Mouse (Mus musculus) ES-E14 (cell line): ENCODE measurements around the gene Ifit1bl1. TPM values are rescaled to one million over a fixed set of nuclear protein-coding genes. Genes with fewer than 3 reads are reported as not detected.

Experiments
- DNase-seq: peaks from one replicate; pipeline ENCODE4 v3.0.0-alpha.2; 2013; ENCODE audit warnings: low read depth, low spot score
- H3K27ac ChIP-seq: 2 replicates; pipeline ENCODE4 v1.5.1; 2012; ENCODE audit warnings: low read depth, mild to moderate bottlenecking, low read length, moderate library complexity, mixed read lengths; ENCODE audit not compliant: poor library complexity, insufficient read depth, severe bottlenecking
- H3K36me3 ChIP-seq: 2 replicates; pipeline ENCODE4 v1.6.1; 2012; ENCODE audit warnings: mild to moderate bottlenecking, low read length, moderate library complexity, mixed read lengths; ENCODE audit not compliant: control insufficient read depth, poor library complexity, insufficient read depth, severe bottlenecking
- H3K4me1 ChIP-seq, 2 experiments: fragments of 150-350 bp in 1 of 2; sonication (generic) in 1 of 2; 2 replicates each; pipeline ENCODE4 v1.6.1; 2012; ENCODE audit warnings: low read length in 2 of 2, mild to moderate bottlenecking in 1 of 2, mixed read lengths in 1 of 2; ENCODE audit not compliant: control insufficient read depth in 2 of 2, insufficient read depth in 2 of 2, poor library complexity in 1 of 2
- H3K4me3 ChIP-seq, 2 experiments: fragments of 150-350 bp in 1 of 2; sonication (generic) in 1 of 2; 2 replicates each; pipeline ENCODE4 v1.5.1; 2012; ENCODE audit warnings: low read length in 2 of 2, low read depth in 1 of 2, mild to moderate bottlenecking in 1 of 2, mixed read lengths in 1 of 2; ENCODE audit not compliant: insufficient read depth in 1 of 2, poor library complexity in 1 of 2, severe bottlenecking in 1 of 2
- H3K9ac ChIP-seq: 2 replicates; pipeline ENCODE4 v1.6.1; 2012; ENCODE audit warnings: low read depth, mild to moderate bottlenecking, low read length, mixed read lengths; ENCODE audit not compliant: poor library complexity, insufficient read depth, severe bottlenecking
- H3K9me3 ChIP-seq: fragments of 150-350 bp; sonication (generic); 2 replicates; pipeline ENCODE4 v1.6.1; 2012; ENCODE audit warnings: low read depth, mild to moderate bottlenecking, low read length; ENCODE audit not compliant: control insufficient read depth, insufficient read depth
- CHD2 ChIP-seq: IDR thresholded peaks from 2 replicates; pipeline ENCODE4 v1.6.1; 2014; ENCODE audit warnings: mild to moderate bottlenecking, low read depth, low read length, inconsistent platforms
- HCFC1 ChIP-seq: IDR thresholded peaks from 2 replicates; pipeline ENCODE4 v1.6.1; 2012; ENCODE audit warnings: low read length, inconsistent platforms, borderline replicate concordance; ENCODE audit not compliant: insufficient read depth
- MAFK ChIP-seq: IDR thresholded peaks from 2 replicates; pipeline ENCODE4 v1.6.1; 2014; ENCODE audit warnings: mild to moderate bottlenecking, low read depth, low read length, inconsistent platforms; ENCODE audit not compliant: insufficient read depth
- ZC3H11A ChIP-seq: IDR thresholded peaks from 2 replicates; pipeline ENCODE4 v1.6.1; 2012; ENCODE audit warnings: low read depth, mild to moderate bottlenecking, inconsistent platforms, low read length, borderline replicate concordance
- ZNF384 ChIP-seq: IDR thresholded peaks from 2 replicates; pipeline ENCODE4 v1.6.1; 2012; ENCODE audit warnings: low read depth, low read length, inconsistent platforms
- in situ Hi-C, 2 experiments: fragments of 600-800 bp; cut with MboI; formaldehyde crosslinking; loops; one replicate each; pipeline ENCODE4 v1.15.1; 2025; ENCODE audit warnings: low sequenced_read_pairs in 2 of 2, inconsistent platforms in 1 of 2; ENCODE audit not compliant: unreplicated experiment in 2 of 2
- total RNA-seq: library from RNA; depleted of rRNA; stranded (reverse); fragments of 300-350 nt; gene quantifications from 2 replicates; pipeline ENCODE4 v1.2.3, GENCODE M21; 2012

Gene Ifit1bl1
- total RNA-seq, 1 experiment = not detected

DNA sequence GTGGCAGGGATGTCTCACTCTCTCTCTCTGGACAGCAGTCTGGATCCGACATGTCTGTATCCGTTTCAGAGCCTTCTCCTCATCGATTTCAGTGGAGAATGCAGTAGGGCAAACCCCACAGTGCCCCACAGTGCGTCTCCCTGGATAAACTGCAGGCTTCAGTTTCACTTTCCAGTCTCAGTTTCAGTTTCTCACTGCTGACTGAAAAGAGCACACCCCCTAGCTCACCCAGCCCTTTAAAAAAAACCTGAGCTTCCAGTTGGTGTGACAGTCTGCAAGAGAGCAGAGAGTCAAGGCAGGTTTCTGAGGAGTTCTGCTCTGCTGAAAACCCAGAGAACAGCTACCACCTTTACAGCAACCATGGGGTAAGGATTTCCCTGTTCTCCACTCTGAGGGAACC lies 38.9 kb upstream of the Ifit1bl1 start, which contains the start of the genes Ifit1bl2 and Ifit1:
Gene Ifit1bl2, minus strand, starts transcription at position 121 of the 400 bp plus-strand sequence.
Gene Ifit1, plus strand, starts transcription at position 249 of the 400 bp plus-strand sequence.
- TF ChIP-seq HCFC1 = no peak
- TF ChIP-seq MAFK = no peak
- TF ChIP-seq CHD2 = no peak
- no peak for TF ChIP-seq ZC3H11A
- no peak for TF ChIP-seq ZNF384
- Histone ChIP-seq H3K4me3 (no peak within 1 kb of the TSS), H3K9ac (no peak within 1 kb of the TSS), H3K27ac (no peak within 1 kb of the TSS), H3K9me3 (no peaks in the 10 kb centered on the region), H3K36me3 (no peaks in the 10 kb centered on the region), H3K4me1 (no peaks in the 10 kb centered on the region)
- in situ Hi-C loops = no loop called here
- DNase-seq = no peak

DNA sequence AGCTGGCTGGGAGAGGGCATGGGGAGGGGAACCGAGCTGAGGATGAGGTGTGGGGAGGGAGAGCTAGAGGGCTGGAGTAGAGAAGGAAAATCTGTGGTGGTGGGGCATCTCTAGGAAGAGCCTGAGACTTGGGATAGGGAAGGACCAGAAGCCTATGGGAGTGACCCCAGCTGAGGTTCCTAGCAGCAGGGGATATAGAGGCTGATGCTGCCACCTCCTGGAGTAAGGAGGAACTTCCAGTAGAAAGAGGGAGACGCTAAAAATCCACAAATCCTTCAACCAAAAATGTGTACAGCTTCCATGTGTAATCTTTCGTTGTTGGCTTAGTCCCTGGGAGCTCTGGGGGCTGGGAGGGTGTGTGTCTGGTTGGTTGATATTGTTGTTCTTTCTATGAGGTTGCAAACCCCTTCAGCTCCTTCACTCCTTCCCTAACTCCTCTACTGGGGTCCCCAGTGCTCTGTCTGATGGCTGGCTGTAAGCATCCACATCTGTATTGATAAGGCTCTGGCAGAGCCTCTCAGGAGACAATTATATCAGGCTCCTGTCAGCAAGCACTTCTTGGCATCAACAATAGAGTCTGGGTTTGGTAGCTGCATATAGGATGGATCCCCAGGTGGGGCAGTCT lies 35.3 kb upstream of the Ifit1bl1 start:
- H3K9ac ChIP-seq = no peak overlapping the region
- in situ Hi-C loops = no loop called here
- H3K4me1 ChIP-seq = no peaks in the 10 kb centered on the region
- H3K36me3 ChIP-seq = no peaks in the 10 kb centered on the region
- TF ChIP-seq ZC3H11A = peak; percentile 71; the same call in 1 of the 2 replicates
- no peak for TF ChIP-seq ZNF384
- no peaks in the 10 kb centered on the region for H3K9me3 ChIP-seq
- DNase-seq = peak; percentile 45
- H3K4me3 ChIP-seq = no peak overlapping the region
- no peak overlapping the region for H3K27ac ChIP-seq

DNA sequence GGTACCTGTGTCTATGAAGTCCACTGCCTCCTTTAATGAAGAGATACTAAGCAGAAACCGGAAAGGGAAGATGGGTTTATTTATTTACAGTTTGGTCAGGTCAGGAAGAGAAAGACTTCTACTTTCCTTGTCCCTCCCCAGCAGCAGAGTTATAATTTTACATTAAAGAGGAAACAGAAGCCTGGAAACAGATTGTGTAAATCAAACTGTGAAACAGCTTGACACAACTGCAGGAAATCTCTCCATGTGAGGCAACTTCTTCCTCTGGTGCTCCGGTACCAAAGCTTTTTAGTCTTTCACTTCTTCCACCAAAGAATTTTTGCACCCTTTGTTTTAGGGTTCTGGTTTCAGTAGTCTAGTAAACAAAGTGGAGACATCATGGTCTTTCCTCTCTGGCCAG lies 31.7 kb upstream of the Ifit1bl1 start:
- in situ Hi-C loops = no loop called here
- no peak for TF ChIP-seq MAFK
- no peak for TF ChIP-seq CHD2
- no peak for TF ChIP-seq ZC3H11A
- no peak for TF ChIP-seq HCFC1
- TF ChIP-seq ZNF384 = no peak
- H3K27ac ChIP-seq = no peak overlapping the region

DNA sequence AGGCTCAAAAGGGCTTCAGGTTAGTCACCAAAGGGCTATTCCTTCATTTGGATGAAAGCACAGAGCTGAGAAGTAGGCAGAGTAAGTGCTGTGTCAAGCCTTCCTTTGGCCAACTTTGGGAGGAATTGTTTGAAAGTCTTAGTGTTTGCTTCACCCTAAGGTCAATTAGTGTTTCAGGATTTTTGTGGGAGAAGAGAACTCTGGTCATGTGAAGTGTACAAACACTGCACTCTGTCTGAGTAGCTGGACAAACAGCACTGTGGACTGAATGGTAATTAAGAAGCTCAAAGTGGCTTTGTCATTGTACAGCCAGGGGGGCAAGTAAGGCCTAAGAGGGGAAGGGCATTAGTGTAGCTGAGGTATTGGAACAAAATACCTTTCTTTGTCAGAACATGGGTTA lies 29.7 kb upstream of the Ifit1bl1 start:
- TF ChIP-seq ZNF384 (no peak), ZC3H11A (no peak), HCFC1 (no peak), CHD2 (no peak), MAFK (no peak)
- Histone ChIP-seq H3K4me3 (no peak overlapping the region), H3K36me3 (no peaks in the 10 kb centered on the region), H3K9me3 (no peaks in the 10 kb centered on the region), H3K9ac (no peak overlapping the region), H3K4me1 (no peaks in the 10 kb centered on the region), H3K27ac (no peak overlapping the region)
- in situ Hi-C loops = no loop called here
- DNase-seq = no peak

More for the DNA sequence above, 31.7 kb upstream of the Ifit1bl1 start:
- DNase-seq = no peak
- no peak overlapping the region for H3K9ac ChIP-seq
- H3K9me3 ChIP-seq = no peaks in the 10 kb centered on the region
- no peaks in the 10 kb centered on the region for H3K36me3 ChIP-seq
- no peaks in the 10 kb centered on the region for H3K4me1 ChIP-seq
- no peak overlapping the region for H3K4me3 ChIP-seq

DNA sequence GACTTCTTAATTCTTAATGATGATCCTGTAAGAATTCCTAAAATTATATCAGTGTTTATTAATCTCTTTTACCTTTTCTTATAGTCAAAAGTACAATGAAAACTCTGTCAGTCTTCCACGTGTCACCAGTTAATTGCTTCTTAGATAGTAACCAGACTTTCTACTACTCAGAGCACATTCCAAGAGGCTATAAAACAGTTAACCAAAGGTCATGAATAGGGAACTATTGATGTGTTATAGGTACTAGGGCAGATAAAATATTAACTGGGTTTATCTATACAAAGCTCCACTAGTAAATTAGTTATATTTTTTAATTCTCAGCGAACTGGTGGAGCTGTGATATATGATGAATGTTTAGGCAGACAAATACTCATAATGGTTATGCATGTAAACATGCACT lies 25.7 kb upstream of the Ifit1bl1 start:
- Histone ChIP-seq H3K36me3 (no peaks in the 10 kb centered on the region), H3K9me3 (no peaks in the 10 kb centered on the region), H3K4me1 (no peaks in the 10 kb centered on the region), H3K9ac (no peak overlapping the region), H3K27ac (no peak overlapping the region), H3K4me3 (no peak overlapping the region)
- TF ChIP-seq ZC3H11A (no peak), HCFC1 (no peak), ZNF384 (no peak), MAFK (no peak), CHD2 (no peak)
- DNase-seq = no peak
- in situ Hi-C loops = no loop called here
